Mouse (Mus musculus) urinary bladder, postnatal 25 days (tissue): ENCODE results near the gene Capzb.

Source experiments
- DNase-seq: peaks from one replicate; pipeline ENCODE4 v3.0.0; 2022; ENCODE audit warnings: low spot score

The Capzb gene

GRCm38 (mm10) chr4:139305521-139305920 is 112.8 kb downstream of the Capzb start:
- DNase-seq: no peak

GRCm38 (mm10) chr4:139307916-139308315 is 115.2 kb downstream of the Capzb start:
- no peak for DNase-seq

GRCm38 (mm10) chr4:139309651-139310050 is 117.0 kb downstream of the Capzb start:
- DNase-seq: no peak

DNA sequence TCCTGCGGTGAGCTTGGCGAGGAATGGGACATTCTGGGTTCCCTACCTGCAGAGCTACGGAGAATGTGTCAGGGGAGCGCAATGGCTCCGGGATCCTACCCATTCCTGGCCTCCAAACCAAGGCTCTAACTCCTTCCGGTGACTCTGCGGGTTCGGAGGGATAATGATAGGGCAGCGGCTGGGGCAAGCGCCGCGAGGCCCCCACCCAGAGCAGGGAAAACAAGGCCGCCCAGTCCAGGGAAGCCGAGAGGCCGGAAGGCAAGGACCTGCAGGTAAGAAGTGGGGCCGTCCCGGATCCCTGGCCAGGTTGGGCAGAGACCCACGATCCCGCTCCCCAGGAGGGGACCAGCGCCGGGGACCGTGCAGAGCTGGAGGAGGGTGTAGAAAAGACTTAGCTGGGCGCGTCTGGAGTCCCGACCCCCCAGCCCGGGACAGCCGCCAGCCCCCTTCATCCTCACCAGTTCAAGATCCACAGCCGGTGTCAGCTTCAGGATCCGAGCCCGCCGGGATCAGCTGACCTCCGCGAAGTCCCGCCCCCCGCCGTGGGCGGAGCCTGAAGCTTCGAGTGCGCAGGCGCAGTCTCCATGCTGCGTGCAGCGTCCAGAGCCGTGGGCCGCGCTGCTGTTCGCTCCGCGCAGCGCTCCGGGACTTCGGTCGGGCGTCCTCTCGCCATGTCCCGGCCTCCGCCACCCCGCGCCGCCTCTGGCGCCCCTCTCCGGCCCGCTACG is 117.6 kb downstream of the Capzb start, which contains the start of the genes Pqlc2 and Akr7a5:
Pqlc2 (minus strand) TSS at position 538 of the 728 bp plus-strand sequence.
Akr7a5 (plus strand) TSS at position 574 of the 728 bp plus-strand sequence.
- peak; percentile 99 for DNase-seq

GRCm38 (mm10) chr4:139310899-139311701 is 118.4 kb downstream of the Capzb start:
- no peak for DNase-seq

DNA sequence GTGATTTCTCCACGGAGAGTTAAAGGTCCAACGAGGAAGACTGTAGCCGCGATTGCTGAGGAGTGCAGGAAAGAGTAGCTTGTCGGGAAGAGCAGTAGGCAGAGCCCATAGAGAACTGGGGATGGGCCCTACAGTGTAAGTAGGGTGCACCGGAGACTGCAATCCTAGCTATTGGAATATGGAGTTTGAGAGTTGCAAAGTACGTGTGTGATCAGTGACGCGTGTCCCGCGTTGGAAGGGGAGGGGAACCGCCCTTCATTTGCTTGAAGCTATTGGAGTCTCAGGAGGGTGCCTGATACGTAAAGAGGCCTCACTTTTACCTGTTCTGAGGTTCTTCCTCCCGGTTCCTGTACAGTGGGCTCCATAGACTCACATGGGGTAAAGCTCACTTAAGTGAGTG is 119.0 kb downstream of the Capzb start:
- DNase-seq: no peak

GRCm38 (mm10) chr4:139312632-139313031 is 119.9 kb downstream of the Capzb start:
- peak; percentile 28 for DNase-seq

DNA sequence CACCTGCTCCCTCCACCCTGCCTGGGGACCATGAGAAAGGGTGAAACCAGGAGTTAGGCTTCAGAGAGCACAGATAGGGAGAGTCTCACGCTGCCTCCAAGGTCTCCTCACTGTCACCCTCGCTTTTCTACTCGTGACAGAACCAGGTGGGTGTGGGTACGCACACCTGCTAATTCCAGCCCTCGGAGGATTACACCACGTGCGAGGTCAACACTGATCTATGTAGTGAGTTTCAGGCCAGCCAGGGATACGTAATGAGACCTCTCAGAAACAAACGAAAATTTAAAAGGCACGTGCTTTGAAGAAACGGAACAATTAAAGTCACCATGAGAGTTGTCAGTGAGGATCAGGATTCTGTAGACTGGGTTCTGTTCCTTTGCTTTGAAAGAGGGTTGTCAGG is 125.8 kb downstream of the Capzb start:
- no peak for DNase-seq

GRCm38 (mm10) chr4:139319740-139320139 is 127.0 kb downstream of the Capzb start:
- no peak for DNase-seq

- peak; percentile 70 for DNase-seq
Measured at GRCm38 (mm10) chr4:139330605-139331004, 137.9 kb downstream of the Capzb start.

DNA sequence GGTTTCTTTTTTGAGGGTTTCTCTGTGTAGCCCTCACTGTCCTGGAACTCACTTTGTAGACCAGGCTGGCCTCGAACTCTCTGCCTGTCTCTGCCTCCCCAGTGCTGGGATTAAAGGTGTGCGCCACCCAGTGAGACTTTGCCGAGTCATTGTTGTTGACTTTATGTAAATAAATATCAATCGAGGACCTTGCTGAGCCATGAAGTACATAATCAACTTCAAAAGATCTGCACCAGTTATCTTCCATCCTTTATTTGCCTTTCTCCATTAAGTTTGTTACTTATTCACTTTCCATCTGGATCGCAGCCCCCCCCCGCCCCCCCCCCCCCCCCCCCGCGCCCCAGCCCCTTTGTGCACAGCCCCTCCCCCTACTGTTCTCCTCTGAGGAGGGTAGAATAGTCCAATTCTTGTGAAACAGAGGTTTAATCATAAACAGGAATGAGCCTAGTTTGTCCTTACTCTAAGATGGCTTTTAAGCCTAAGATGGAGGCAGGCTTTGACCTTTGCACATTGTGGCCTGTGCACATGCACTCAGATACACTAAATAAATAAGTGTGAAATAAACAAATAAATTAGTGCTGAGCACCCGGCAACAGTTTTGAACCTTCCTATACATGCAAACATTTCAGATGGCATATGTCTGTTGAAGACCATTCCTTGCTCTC is 142.1 kb downstream of the Capzb start:
- no peak for DNase-seq

DNA sequence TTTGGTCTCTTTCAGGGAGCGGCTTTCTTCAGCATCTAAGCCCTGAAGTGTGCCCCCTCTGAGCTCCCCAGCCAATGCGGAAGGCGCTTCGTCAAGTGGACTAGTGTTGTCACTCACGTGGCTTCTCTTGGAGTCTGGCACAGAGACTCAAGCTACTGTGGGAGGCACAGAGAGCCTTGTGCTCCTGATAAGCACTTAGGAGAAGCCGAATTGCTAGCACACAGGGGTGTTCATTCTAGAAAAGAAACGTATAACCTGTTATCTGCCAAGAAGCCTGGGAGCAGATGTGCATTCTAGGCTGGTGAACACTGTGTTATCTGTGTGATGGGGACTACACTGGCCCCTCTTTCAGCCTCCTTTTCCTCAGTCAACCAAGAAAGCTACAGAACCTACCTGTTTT is 142.8 kb downstream of the Capzb start:
- no peak for DNase-seq

GRCm38 (mm10) chr4:139336822-139337483 is 144.3 kb downstream of the Capzb start:
- DNase-seq: peak; percentile 81

DNA sequence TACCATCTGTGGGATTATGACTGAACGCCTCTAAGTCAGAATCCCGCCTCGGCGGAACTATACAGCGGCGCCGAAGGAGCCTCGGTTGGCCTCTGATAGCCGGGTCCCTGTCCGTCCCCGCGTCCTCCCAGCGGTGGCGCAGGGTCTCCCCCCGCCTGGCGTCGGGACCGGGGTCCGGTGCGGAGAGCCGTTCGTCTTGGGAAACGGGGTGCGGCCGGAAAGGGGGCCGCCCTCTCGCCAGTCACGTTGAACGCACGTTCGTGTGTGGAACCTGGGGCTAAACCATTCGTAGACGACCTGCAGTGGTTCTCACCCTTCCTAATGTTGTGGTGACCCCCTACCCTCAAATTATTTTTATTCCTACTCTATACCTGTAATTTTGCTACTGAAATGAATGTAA is 145.4 kb downstream of the Capzb start:
- no peak for DNase-seq

- DNase-seq: no peak
Measured at GRCm38 (mm10) chr4:139340835-139341234, 148.1 kb downstream of the Capzb start.
